Comparison of ENCODE assay signal across 11 mouse cellular contexts in genomic region chr2:128470351-128470750, GRCm38 (mm10).
DNase-seq lines count a peak whose midpoint lies in the region; ATAC-seq lines count a peak whose summit lies in the region.
"Had no signal": no experiment of that assay in that cellular context is flagged by ENCODE, and none has a peak within 500 bp of the region (broad histone marks: within the 10 kb centered on the region; RNA-seq: fewer than 3 reads in every experiment).

No protein-coding gene starts in this region.

- DNase-seq in heart, adult 18-20 months = peak; percentile 59 to 86
- DNase-seq in heart, embryonic 10.5 days (ENCODE audit: low spot score) = no peak
- DNase-seq in MN1 (ENCODE audit: low spot score) = peak; percentile 24
- peak; percentile 31 to 45 for DNase-seq in heart, postnatal 36 days
- no peak for DNase-seq in right cerebral cortex, adult 2 months (ENCODE audit: low spot score in 2 of 2)
- DNase-seq: cerebellum, adult 11 months had no signal

- H3K4me2 ChIP-seq in stomach, embryonic 16.5 days (ENCODE audit: low read depth, low read length) = no peak overlapping the region
- no peak overlapping the region for H3K4me2 ChIP-seq in kidney, embryonic 16.5 days (replicated peaks; ENCODE audit: low read depth, low read length)
- no peak overlapping the region for H3K4me2 ChIP-seq in forebrain, embryonic 12.5 days
- H3K4me2 ChIP-seq: liver, embryonic 12.5 days had no signal

- H3K36me3 ChIP-seq in heart, embryonic 10.5 days = no peaks in the 10 kb centered on the region
- H3K36me3 ChIP-seq in stomach, embryonic 16.5 days (ENCODE audit: control insufficient read depth, insufficient read depth, low read length) = no peaks in the 10 kb centered on the region
- no peaks in the 10 kb centered on the region for H3K36me3 ChIP-seq in kidney, embryonic 16.5 days (ENCODE audit: insufficient read depth, low read length)
- no peaks in the 10 kb centered on the region for H3K36me3 ChIP-seq in forebrain, embryonic 12.5 days (replicated peaks)
- H3K36me3 ChIP-seq: liver, embryonic 12.5 days had no signal

- no peak overlapping the region for H3K4me3 ChIP-seq in heart, embryonic 10.5 days
- no peak overlapping the region for H3K4me3 ChIP-seq in stomach, embryonic 16.5 days (replicated peaks; ENCODE audit: low read length)
- H3K4me3 ChIP-seq in kidney, embryonic 16.5 days (ENCODE audit: low read length) = no peak overlapping the region
- no peak overlapping the region for H3K4me3 ChIP-seq in forebrain, embryonic 12.5 days (replicated peaks)
- H3K4me3 ChIP-seq: liver, embryonic 12.5 days had no signal

- H3K9me3 ChIP-seq in heart, embryonic 10.5 days = no peaks in the 10 kb centered on the region
- H3K9me3 ChIP-seq in stomach, embryonic 16.5 days (replicated peaks; ENCODE audit: control insufficient read depth, low read length) = no peaks in the 10 kb centered on the region
- H3K9me3 ChIP-seq in kidney, embryonic 16.5 days (ENCODE audit: low read length) = no peaks in the 10 kb centered on the region
- no peaks in the 10 kb centered on the region for H3K9me3 ChIP-seq in forebrain, embryonic 12.5 days
- H3K9me3 ChIP-seq: liver, embryonic 12.5 days had no signal

- 56% methylated on average over 5 of the region's 5 CpGs for WGBS in heart, embryonic 10.5 days
- WGBS in stomach, embryonic 16.5 days = 43% methylated on average over 5 of the region's 5 CpGs
- 56% methylated on average over 5 of the region's 5 CpGs for WGBS in kidney, embryonic 16.5 days
- 47% methylated on average over 5 of the region's 5 CpGs for WGBS in forebrain, embryonic 12.5 days

- H3K27ac ChIP-seq in heart, embryonic 10.5 days = no peak overlapping the region
- H3K27ac ChIP-seq in stomach, embryonic 16.5 days (ENCODE audit: low read length) = peak overlapping the region; percentile 62
- H3K27ac ChIP-seq in kidney, embryonic 16.5 days (ENCODE audit: low read length) = no peak overlapping the region
- no peak overlapping the region for H3K27ac ChIP-seq in forebrain, embryonic 12.5 days
- H3K27ac ChIP-seq: kidney, postnatal 0 days; liver, embryonic 12.5 days had no signal

- H3K4me1 ChIP-seq in heart, embryonic 10.5 days = peaks cover 13% of the 10 kb centered on the region
- H3K4me1 ChIP-seq in stomach, embryonic 16.5 days (ENCODE audit: control insufficient read depth, insufficient read depth, low read length) = no peaks in the 10 kb centered on the region
- peaks cover 9% of the 10 kb centered on the region; the same call in 1 of the 2 replicates for H3K4me1 ChIP-seq in kidney, embryonic 16.5 days (ENCODE audit: insufficient read depth, low read length)
- peaks cover 6% of the 10 kb centered on the region; the same call in 1 of the 2 replicates for H3K4me1 ChIP-seq in forebrain, embryonic 12.5 days
- H3K4me1 ChIP-seq: liver, embryonic 12.5 days had no signal

- H3K27me3 ChIP-seq in heart, embryonic 10.5 days (ENCODE audit: insufficient read depth, poor library complexity, severe bottlenecking) = no peaks in the 10 kb centered on the region
- H3K27me3 ChIP-seq in stomach, embryonic 16.5 days (ENCODE audit: control insufficient read depth, insufficient read depth, low read length) = no peaks in the 10 kb centered on the region
- H3K27me3 ChIP-seq in kidney, embryonic 16.5 days (ENCODE audit: insufficient read depth, low read length) = no peaks in the 10 kb centered on the region
- no peaks in the 10 kb centered on the region for H3K27me3 ChIP-seq in forebrain, embryonic 12.5 days
- H3K27me3 ChIP-seq: liver, embryonic 12.5 days had no signal

- no peak overlapping the region for H3K9ac ChIP-seq in stomach, embryonic 16.5 days (ENCODE audit: low read length)
- H3K9ac ChIP-seq in kidney, embryonic 16.5 days (replicated peaks; ENCODE audit: low read length) = no peak overlapping the region
- H3K9ac ChIP-seq in forebrain, embryonic 12.5 days = no peak overlapping the region
- H3K9ac ChIP-seq: liver, embryonic 12.5 days had no signal

- peak; percentile 76; the same call in 1 of the 2 replicates for ATAC-seq in stomach, embryonic 16.5 days (ENCODE audit: insufficient read depth, low FRiP score)
- ATAC-seq in kidney, embryonic 16.5 days (ENCODE audit: low FRiP score, low TSS enrichment) = no peak
- no peak for ATAC-seq in forebrain, embryonic 12.5 days (ENCODE audit: low FRiP score)
- ATAC-seq: liver, embryonic 12.5 days had no signal

- intact Hi-C loops in heart, postnatal 36 days (cut with DNase I) = loop anchor here (2.0 kb wide), 1 partner anchor 42 kb away; no protein-coding TSS in a partner anchor

Comparison
In these comparisons a context has a peak if more than half of its experiments do, and no peak if none do; other contexts are left out.
1. DNase-seq: peak in heart, adult 18-20 months (2 of 2), MN1 (single experiment) and heart, postnatal 36 days (2 of 2); none in heart, embryonic 10.5 days (single experiment) and right cerebral cortex, adult 2 months (0 of 2).